Mouse (Mus musculus) spleen, postnatal 14 days (tissue): ENCODE measurements around the gene Qtrt1.
A peak's percentile ranks its signal among the peaks of the same experiment; 100 is the strongest.

Experiments used
- DNase-seq, 2 experiments: peaks; one replicate each; pipeline ENCODE4 v3.0.0; 2021 to 2022; ENCODE audit warnings: low spot score in 2 of 2

The Qtrt1 gene

DNA sequence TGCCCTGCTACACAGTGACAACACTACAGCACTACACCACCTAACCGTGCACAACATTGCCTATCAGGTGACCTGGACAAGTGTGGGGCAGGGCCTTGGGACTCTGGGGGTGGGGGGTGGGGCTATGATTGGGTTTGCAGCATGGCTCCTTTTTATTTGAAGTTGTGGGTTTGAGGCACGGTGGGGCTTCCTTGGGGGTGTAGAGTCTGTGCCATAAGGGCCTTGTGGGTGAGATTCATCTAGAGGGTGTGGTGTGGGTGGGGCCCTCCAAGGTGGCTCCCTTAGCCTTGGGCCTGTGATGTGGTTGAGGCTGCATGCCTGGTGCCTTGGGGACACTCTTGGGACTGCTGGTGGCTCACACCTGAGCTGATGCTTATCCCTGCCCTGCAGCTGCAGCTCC is 8.0 kb downstream of the Qtrt1 start:
- DNase-seq = no peak

DNA sequence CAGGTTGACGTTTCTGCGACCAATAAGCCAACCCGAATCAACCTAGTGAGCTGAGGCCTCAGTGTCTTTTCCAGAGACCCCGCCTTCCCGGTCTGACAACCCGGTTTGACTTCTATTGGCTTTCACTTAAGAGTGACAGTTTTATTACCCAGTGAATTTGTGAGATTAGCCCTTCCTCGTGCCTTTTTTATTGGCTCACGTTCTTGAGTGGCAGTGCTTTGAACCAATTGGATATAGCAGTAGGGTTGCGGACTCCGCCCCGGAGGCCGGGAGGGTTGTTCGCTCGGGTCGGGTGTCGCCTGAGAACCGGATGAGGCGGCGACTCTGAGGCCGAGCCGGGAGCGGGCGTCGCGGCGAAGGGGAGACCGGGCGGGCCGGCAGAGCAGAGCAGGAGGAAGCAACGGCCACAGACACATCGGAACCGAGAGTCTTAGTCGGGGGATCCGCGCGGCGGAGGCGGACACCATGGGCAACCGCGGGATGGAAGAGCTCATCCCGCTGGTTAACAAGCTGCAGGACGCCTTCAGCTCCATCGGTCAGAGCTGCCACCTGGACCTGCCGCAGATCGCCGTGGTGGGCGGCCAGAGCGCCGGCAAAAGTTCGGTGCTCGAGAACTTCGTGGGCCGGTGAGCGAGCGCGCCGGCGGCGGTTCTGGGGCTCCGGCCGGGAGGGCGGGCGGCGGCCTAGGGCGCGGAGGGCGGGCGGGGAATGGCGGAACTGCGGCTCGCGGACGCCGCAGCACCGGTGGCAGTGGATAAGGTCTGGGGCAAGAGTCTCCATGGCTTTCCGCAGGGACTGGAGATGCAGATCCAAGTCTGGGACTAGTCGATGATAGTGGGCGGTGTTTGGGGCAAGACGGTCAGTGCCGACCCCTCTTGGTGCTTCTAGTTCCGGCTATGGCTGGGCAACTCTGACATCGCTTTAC is 13.3 kb downstream of the Qtrt1 start, which contains the start of gene Dnm2:
Dnm2 (plus strand) TSS at position 278 of the 925 bp plus-strand sequence.
- peak; percentile 97 to 98 for DNase-seq

DNA sequence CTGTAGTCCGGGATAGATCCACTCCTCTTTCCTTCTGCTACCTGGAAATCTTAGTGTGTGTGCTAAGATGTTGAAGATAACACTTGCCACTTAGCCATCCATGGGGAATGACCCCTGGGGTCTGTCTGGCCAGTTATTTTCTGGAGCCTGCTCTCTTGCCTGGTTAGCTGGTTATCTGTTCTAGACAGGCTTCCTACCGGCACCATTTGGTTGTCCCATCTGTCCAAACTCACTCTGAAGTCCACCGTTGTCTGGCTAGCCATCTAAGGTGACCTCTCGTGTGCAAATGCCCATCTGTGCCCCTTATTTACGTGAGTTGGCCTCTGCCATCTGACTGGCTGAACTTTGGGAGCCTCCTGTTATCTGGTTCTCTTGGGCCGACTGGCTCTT is 13.9 kb downstream of the Qtrt1 start:
- no peak for DNase-seq

DNA sequence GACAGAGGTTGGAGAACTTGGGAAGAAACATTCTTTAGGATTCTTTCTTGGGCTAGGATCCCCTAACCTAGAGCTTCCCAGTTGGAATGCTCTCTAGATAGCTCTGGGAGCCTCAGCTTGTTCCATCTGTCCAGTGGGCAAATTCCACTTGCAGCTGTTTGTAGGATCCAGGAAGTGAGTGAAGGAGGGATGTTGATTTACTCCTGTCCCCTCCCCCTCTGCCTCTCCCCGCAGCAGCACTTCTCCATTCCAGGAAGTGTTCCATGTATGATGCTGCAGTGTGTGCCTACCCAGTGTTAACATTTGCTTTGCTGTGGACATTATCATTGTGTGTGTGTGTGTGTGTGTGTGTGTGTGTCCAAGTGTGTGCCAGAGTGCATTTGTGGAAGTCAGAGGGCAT is 14.4 kb downstream of the Qtrt1 start:
- DNase-seq = no peak

DNA sequence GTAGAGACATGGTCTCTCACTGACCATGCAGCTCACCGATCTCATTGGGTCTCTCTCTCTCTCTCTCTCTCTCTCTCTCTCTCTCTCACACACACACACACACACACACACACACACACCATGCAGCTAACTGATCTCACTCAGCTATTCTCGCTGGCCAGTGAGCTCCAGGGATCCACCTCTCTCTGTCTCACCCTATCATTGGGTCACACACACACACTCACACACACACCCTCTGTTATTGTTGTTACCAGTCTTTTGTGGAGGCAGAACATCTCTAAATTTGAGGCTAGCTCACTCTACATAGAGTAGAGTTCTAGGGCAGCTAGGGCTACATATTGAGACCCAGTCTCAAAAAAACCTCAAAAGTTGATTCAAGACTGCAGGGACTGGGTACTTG is 14.9 kb downstream of the Qtrt1 start:
- no peak for DNase-seq

DNA sequence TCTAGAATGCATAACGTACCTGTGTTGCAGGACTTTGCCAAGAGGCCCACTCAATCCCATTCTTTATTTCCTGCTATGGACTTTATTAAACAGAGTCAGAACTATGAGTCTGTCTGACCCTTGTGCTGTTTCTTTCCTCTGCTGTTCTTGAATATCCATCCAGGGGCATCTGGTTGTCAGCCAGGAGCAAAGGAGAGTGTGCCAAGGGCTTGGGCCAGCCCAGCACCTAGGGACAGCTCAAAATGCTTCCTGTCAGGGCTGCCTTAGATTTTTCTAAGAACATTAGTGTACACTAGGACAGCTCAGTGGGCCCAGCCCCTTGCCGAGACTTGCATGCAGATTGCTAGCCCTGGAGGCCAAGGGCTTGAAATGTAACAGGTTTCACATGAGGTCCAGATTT is 16.1 kb downstream of the Qtrt1 start:
- DNase-seq = no peak

DNA sequence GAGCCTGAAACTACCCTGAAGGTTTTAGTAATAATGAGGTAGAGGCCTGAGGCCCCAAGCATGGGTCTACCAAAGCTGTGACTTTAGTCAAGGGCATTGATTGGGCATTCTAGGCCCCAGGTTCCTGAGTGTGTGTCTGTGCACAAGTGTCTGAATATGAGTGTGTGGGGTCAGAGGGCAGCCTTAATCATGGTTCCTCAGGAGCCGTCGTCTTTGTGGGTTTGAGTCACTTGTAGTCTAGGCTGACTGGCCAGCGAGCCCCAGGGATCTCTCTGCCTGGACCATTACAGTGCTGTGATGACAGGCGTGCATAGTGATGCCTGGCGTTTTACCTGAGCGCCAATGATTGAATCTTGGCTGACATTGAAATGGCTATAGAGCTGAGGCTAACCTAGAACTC is 16.5 kb downstream of the Qtrt1 start:
- DNase-seq = no peak

DNA sequence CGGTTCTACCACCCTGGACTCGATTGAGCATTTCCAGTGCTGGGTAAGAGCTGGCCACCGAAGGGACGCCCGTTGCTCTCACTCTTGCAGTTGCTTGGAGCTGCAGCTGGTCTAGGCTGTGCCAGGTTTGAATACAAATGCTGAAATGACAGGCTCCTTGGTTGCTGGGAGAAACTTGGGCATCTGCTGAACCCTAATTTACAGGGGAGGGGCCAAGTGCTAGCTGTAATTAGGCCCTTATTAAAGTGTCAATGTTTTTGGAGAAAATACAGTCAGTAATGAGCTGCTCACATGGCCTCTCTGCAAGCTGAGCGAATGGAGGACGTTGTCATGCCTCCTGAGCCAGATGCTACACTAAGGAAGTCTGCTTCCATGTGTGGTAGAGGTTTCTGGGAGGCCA is 19.1 kb downstream of the Qtrt1 start:
- DNase-seq = no peak

DNA sequence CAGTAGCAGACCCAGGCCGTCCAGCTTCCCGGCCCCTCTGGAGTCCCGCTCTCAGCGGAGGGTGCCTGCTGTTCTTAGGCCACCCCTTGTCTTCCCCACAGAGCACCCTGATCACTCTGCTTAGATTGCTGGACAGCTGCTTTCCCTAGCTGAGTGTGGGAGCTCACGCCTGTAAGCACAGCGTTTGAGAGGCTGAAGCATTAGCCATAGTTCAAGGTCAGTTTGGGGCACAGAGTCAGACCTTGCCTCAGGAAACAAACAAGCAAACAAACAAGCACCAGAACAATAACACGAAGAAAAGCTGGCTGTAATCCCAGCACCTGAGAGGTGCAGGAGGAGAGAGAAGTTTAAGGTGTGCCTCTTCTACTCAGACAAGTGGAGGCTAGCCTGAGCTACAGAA is 20.4 kb downstream of the Qtrt1 start:
- no peak for DNase-seq

DNA sequence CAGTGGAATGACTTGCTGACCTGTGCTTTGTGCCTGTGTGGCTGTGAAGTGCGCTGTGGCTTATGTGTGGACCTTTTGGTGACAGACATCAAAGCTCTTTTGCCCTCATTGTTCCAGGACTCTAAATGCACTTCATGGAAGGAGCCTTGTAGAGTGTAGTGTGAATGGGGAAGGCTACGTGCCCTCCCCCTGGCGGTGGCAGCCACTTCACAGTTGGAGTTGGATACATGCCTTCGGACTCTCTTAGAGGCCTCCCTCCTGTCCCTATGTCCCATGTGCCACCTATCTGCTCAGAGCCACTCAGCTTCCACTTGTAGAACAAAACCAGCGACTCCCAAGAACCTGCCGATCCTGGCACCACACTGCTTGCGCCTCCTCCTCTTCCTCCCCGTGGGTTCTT is 22.1 kb downstream of the Qtrt1 start:
- no peak for DNase-seq

DNA sequence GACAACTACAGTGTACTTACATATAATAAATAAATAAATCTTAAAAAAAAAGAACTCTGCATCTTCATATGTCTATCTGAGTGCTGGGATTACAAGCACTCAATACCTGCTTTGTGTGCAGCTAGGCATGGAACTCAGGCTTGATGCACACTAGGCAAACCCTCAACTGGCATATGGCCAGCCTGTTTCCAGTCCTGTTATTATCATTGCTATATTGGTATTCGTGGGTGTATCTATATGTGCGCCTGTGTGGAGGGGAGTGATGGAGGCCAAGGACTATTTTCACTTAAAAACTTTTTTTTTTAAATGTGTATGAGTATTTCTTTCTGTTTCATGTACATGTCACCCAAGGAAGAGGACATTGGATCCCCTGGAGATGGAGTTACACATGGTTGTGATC is 22.8 kb downstream of the Qtrt1 start:
- DNase-seq = no peak

DNA sequence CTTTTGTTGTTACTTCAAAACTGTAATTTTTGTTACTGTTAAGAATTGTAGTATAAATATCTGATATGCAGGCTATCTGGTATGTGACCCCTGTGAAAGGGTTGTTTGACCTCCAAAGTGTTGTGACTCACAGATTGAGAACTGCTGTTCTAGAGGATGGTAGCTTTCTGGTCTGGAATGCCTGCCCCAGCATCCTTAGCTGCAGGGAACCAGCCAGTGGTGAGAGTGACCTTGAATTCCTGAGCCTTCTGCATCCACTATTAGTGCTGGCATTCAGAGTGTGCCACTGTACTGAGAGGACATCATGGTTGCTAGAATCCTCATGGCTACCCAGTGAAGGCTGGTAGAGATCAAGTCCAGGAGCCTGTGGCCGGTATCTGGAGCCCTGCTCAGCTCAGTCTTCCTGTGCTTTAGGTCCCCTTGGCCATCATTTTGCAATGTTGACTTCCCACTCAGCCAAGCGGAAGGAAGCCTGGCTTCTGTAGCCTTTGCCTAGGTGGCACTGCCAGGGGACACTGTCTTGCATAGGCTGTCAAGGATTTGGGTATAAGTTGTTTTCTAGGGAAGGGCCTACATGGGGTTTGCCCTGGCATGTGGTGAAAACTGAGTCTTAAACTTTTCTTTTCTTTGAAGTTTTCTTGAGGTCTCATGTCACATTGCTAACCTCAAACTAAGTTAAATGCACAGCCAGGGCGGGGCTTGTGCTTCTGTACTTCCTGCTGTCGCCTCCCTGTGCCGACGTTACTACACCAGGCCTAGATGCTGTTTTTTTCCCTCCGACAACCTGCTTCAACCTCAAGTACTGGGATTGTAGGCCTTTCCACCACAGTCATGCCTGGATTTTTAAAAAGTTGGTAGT is 24.4 kb downstream of the Qtrt1 start:
- peak in 1 of 2 experiments; percentile 25 for DNase-seq

DNA sequence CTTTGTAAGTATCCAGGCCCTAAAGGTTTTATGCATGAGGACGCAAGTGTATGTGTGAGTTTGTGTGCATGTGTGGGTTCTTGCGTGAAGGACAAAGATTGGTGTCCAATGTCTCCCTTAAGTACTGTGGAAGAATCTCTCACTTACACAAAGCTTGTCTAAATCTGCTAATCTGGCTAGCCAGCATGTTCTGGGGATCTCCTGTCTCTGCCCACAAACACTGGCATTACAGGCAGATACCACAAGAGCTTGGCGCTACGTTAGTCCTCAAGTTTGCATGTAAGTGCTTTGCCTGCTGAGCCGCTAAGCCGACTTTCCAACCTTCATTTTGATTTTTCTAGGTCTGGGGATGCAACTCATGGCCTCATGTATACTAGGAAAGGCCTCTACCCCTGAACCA is 25.9 kb downstream of the Qtrt1 start:
- no peak for DNase-seq

DNA sequence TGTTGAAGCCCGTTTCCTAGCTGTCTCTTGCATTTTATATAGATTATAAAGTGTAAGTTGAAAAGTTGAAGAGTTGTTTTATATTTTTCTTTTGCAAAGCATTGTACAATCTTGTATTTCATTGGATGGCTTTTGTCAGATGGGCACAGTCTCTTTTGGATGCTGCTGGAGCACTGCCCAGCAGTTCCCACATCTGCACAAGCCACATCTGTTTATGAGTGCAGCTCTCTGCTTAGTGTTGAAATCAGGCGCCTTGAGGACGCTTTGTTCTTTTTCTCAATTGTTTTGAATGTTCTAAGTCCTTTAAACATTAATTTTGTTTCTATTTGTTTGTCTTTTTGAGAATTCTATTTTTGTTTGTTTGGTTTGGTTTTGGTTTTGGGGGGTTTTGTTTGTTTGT is 26.6 kb downstream of the Qtrt1 start:
- no peak for DNase-seq

DNA sequence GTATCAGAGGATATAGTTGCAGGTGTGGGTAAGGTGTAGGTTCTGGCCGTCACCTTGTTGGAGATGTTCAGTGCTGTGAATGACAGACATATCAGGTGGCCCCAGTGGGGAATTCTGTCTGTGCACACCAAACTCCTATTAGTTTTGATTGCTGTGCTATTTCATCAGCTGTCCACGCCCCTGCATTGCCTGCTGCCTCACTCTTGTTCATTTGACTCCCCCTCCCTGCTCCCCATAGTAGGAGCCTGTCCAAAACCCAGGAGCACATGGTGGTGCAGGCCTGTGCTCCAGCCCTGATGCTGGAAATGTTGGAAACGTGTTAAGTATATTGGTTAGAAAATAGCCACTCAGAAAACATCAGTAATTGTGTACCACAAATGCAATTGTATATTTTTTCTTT is 27.8 kb downstream of the Qtrt1 start:
- DNase-seq = no peak

DNA sequence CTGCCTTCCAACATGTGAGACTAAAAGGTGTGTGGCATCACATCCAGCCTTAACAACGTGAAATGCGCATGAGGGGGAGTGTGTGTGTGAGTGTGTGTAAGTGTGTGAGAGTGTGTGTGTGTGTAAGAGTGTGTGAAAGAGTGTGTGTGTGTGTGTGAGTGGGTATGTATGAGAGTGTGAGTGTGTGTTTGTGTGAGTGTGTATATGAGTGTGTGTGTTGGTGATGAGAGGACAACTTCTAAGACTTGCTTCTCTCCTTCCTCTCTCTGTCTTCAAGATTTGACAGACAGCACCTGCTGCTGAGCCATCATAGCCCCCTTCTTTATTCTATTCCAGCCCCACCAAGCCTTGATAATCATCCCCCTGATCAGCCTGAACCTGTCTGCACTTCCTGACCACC is 28.3 kb downstream of the Qtrt1 start:
- DNase-seq = no peak

DNA sequence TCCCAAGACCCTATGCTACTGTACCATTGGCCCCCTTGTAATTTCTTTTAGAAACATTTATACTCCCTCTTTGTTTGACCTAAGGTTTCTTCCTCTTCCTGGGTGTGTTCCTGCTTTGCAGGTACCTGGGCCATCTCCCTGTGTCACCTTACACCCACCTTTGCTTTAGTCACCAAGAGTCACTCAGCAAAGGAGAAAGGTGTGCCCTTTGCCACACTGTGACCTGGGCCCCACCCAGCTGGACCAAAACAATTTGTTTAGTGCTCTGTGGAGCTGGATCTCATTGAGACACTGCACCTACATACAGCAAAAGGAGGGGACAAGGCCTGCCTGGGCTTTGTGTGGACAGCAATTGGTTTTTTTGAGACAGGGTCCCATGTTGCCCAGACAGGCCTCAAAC is 28.8 kb downstream of the Qtrt1 start:
- DNase-seq = no peak

DNA sequence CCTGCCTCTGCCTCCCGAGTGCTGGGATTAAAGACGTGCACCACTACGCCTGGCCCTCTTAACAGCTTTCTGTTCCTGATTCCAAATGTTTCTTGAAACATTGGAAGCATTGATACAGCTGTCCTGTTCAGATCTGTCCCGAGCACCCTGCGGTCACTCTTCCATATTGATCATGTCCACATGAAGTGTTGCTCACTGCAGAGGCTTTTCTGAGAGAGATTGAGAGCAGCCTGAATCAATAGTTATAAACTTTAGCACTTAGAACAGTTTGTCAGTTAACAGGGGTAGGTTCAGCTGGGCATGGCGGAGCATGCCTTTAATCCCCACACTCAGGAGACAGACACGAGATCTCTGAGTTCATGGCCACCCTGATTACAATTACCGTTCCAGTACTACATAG is 32.2 kb downstream of the Qtrt1 start:
- DNase-seq = no peak

DNA sequence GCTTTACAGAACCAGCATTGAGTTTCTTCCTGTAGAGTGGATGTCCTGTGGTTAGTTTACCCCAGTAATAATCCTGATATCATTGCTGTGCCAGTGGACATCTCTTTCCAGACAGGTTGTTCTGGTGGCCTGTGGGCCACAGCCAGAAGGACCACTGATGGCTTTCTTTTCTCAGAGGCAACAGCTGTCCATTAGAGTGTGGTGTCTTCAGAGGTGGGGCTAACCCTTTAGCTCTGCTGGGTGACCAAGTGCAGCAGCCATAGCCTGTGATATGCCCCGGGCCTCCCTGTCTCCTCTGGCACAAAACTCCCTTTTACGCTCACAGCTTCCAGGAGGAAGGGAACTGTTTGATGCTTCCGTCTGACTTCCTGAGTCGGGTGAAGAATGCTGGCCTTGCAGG is 32.9 kb downstream of the Qtrt1 start:
- DNase-seq = no peak

DNA sequence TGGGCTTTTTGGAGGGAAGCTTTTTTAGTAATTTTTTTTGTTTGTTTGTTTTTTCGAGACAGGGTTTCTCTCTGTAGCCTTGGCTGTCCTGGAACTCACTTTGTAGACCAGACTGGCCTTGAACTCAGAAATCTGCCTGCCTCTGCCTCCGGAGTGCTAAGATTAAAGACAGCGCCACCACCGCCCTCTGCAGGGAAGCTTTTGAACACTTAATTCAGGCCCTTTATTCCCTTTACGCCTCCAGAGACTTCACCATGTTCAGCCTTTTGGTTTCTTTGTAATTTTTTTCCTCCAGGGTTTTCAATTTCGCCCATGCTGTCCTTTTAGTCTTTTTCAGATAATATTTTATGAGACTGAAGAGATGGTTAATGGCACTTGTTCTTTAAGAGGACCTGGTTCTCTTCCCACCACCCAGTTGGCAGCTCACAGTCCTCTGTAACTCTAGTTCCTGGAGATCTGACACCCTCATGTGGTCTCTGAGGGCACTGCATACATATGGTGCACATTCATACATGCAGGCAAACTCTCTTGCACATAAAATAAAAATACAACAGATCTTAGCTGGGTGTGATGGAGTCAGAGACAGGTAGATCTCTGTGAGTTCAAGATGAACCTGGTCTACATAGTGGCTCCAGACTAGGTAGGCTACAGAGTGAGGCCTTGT is 33.6 kb downstream of the Qtrt1 start:
- no peak for DNase-seq

DNA sequence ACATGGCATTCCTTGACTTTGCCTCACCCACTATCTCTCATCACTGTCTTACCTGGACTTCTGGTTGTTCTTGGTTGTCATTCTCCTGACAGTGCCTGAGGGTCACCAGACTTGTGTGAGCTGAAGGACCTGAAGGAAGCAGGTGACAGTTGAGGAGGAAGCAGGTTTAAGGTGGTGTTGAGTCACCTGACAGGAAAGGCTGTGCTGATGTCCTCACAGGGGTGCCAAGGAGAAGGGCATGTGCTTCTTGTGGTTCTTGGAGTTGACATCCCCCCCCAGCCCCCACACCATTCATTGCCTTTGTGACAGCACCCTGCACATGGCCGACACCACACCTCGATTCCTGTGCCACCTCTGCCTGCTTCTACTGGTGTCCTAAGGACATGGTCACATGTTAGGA is 36.1 kb downstream of the Qtrt1 start:
- no peak for DNase-seq

DNA sequence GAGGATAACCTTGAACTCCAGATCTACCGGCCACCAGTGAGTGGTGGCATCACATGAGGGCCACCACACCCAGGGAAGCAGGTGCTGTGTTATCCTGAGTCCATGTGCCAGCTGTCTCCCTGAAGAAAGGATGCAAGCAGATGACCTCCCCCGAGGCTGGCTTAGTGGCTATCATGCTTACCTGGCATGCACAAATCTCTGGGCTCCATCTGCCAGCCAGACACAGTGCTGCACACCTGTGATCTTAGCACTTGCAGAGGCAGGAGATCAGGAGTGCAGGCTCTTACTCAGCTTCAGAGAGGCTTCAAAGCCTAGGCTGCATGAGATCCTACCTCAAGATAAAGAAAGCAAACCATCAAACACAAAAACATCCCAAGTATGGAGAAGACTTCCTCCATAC is 38.1 kb downstream of the Qtrt1 start:
- DNase-seq = no peak
